Mouse (Mus musculus): Measurements from ENCODE around the gene Ctdsp2. TPM values are rescaled to one million over a fixed set of nuclear protein-coding genes. Genes with fewer than 3 reads are reported as not detected.

The Ctdsp2 gene
- total RNA-seq, 2 experiments from 2014 or later = 106 to 116 TPM

- peak overlapping the region; percentile 32; the same call in 1 of the 2 replicates for H3K4me3 ChIP-seq
- DNase-seq (ENCODE audit: low spot score in 2 of 2) = peak; percentile 63 to 72
- H3K27ac ChIP-seq = peak overlapping the region; percentile 82
- no peak for TF ChIP-seq CTCF (conservative IDR thresholded peaks at IDR 0.05)
These were observed 8.0 kb downstream of the Ctdsp2 start for GRCm38 (mm10) chr10:126986541-126986961.

- DNase-seq (ENCODE audit: low spot score in 2 of 2) = no peak
- Histone ChIP-seq H3K27ac (peak overlapping the region; percentile 82), H3K4me3 (peak overlapping the region; percentile 32; the same call in 1 of the 2 replicates)
- no peak for TF ChIP-seq CTCF (conservative IDR thresholded peaks at IDR 0.05)
These were observed 8.9 kb downstream of the Ctdsp2 start for GRCm38 (mm10) chr10:126987183-126988118.

GRCm38 (mm10) chr10:126988513-126989165 lies 10.1 kb downstream of the Ctdsp2 start:
- H3K4me3 ChIP-seq = no peak overlapping the region
- TF ChIP-seq CTCF (conservative IDR thresholded peaks at IDR 0.05) = no peak
- peak overlapping the region; percentile 82; the same call in 1 of the 2 replicates for H3K27ac ChIP-seq
- DNase-seq (ENCODE audit: low spot score in 2 of 2) = no peak

- no peak overlapping the region for H3K4me3 ChIP-seq
- H3K27ac ChIP-seq = peak overlapping the region; percentile 52; the same call in 1 of the 2 replicates
- peak; percentile 96 for TF ChIP-seq CTCF (conservative IDR thresholded peaks at IDR 0.05)
- DNase-seq (ENCODE audit: low spot score in 2 of 2) = peak; percentile 78 to 90
These were observed 12.0 kb downstream of the Ctdsp2 start for GRCm38 (mm10) chr10:126990313-126991056.

GRCm38 (mm10) chr10:126991676-126992075 lies 13.2 kb downstream of the Ctdsp2 start:
- H3K4me3 ChIP-seq = no peak overlapping the region
- no peak for DNase-seq (ENCODE audit: low spot score in 2 of 2)
- H3K27ac ChIP-seq = no peak overlapping the region; the same call in 1 of the 2 replicates
- TF ChIP-seq CTCF (conservative IDR thresholded peaks at IDR 0.05) = no peak

GRCm38 (mm10) chr10:126993621-126994020 lies 15.1 kb downstream of the Ctdsp2 start:
- DNase-seq (ENCODE audit: low spot score in 2 of 2) = no peak
- Histone ChIP-seq H3K4me3 (no peak overlapping the region), H3K27ac (no peak overlapping the region)
- no peak for TF ChIP-seq CTCF (conservative IDR thresholded peaks at IDR 0.05)

GRCm38 (mm10) chr10:126997340-126998113 lies 19.0 kb downstream of the Ctdsp2 start:
- no peak overlapping the region for H3K4me3 ChIP-seq
- DNase-seq (ENCODE audit: low spot score in 2 of 2) = no peak
- no peak; the same call in 1 of the 2 replicates for TF ChIP-seq CTCF (conservative IDR thresholded peaks at IDR 0.05)
- H3K27ac ChIP-seq = no peak overlapping the region

- no peak within 1 kb of the TSS for H3K27ac ChIP-seq
- no peak for DNase-seq (ENCODE audit: low spot score in 2 of 2)
- TF ChIP-seq CTCF (conservative IDR thresholded peaks at IDR 0.05) = no peak
- H3K4me3 ChIP-seq = no peak within 1 kb of the TSS
These were observed 22.0 kb downstream of the Ctdsp2 start, which contains the start of gene Avil for GRCm38 (mm10) chr10:127000529-127000928. Avil (plus strand) TSS chr10:127000709.

- DNase-seq (ENCODE audit: low spot score in 2 of 2) = no peak
- Histone ChIP-seq H3K27ac (no peak overlapping the region), H3K4me3 (no peak overlapping the region)
- no peak for TF ChIP-seq CTCF (conservative IDR thresholded peaks at IDR 0.05)
These were observed 22.8 kb downstream of the Ctdsp2 start for GRCm38 (mm10) chr10:127001297-127001696.

GRCm38 (mm10) chr10:127002056-127002455 lies 23.5 kb downstream of the Ctdsp2 start:
- no peak for DNase-seq (ENCODE audit: low spot score in 2 of 2)
- Histone ChIP-seq H3K4me3 (no peak overlapping the region), H3K27ac (no peak overlapping the region)
- no peak for TF ChIP-seq CTCF (conservative IDR thresholded peaks at IDR 0.05)

- no peak overlapping the region for H3K27ac ChIP-seq
These were observed 24.2 kb downstream of the Ctdsp2 start for GRCm38 (mm10) chr10:127002765-127003164.

GRCm38 (mm10) chr10:127003334-127003733 lies 24.8 kb downstream of the Ctdsp2 start:
- no peak overlapping the region for H3K4me3 ChIP-seq
- DNase-seq (ENCODE audit: low spot score in 2 of 2) = no peak
- H3K27ac ChIP-seq = no peak overlapping the region
- TF ChIP-seq CTCF (conservative IDR thresholded peaks at IDR 0.05) = no peak

More at GRCm38 (mm10) chr10:127002765-127003164, 24.2 kb downstream of the Ctdsp2 start:
- DNase-seq (ENCODE audit: low spot score in 2 of 2) = no peak
- TF ChIP-seq CTCF (conservative IDR thresholded peaks at IDR 0.05) = no peak
- no peak overlapping the region for H3K4me3 ChIP-seq

Data from layer of hippocampus, adult 2 months (tissue).